Mouse (Mus musculus): ENCODE measurements around the gene Runx2.

DNA sequence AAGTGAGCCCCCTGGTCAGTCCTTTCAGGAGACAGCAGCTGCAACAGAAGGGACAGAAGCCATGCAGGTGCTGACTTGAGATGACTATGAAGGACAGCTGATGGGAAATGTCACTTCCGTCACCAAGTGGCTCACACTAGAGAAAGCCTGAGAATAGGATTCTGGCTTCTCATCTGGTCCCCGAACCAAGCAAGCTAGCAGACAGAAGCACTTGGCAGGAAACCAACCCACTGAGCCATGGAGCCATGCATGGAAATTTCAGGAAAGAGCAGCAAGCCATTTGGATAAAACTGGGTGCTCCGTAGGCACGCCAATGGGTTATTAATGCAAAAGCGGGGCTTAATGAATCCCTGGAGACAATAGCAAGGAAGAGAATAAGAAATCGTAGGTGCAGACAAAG lies 166.7 kb downstream of the Runx2 start:
- no peak for TF ChIP-seq CTCF (IDR thresholded peaks at IDR 0.05; ENCODE audit: control insufficient read depth, insufficient read depth, low read length)
- no peak for TF ChIP-seq POLR2A (IDR thresholded peaks at IDR 0.05; ENCODE audit: borderline replicate concordance, control insufficient read depth, low read depth, low read length)
